Mouse (Mus musculus): ENCODE data around the gene Mgst3. TPM values are rescaled to one million over a fixed set of nuclear protein-coding genes. Genes with fewer than 3 reads are reported as not detected.

Mgst3 gene
- polyA plus RNA-seq, 2 experiments = 45.7 to 59.6 TPM

- H3K36me3 ChIP-seq (ENCODE audit: control insufficient read depth, insufficient read depth, low read length) = no peaks in the 10 kb centered on the region
- H3K4me2 ChIP-seq (replicated peaks; ENCODE audit: low read depth, low read length, severe bottlenecking) = no peak overlapping the region
- no peaks in the 10 kb centered on the region for H3K9me3 ChIP-seq (ENCODE audit: control insufficient read depth, low read length)
- ATAC-seq (ENCODE audit: low FRiP score, low read depth) (no peak), DNase-seq (ENCODE audit: low spot score) (no peak)
- H3K27ac ChIP-seq (replicated peaks; ENCODE audit: low read depth, low read length) = no peak overlapping the region
- H3K4me3 ChIP-seq (replicated peaks; ENCODE audit: low read length) = no peak overlapping the region
- 74% methylated on average over 3 of the region's 3 CpGs for WGBS
- peaks cover 3% of the 10 kb centered on the region for H3K4me1 ChIP-seq (ENCODE audit: control insufficient read depth, insufficient read depth, low read length)
- H3K9ac ChIP-seq (ENCODE audit: low read depth, low read length, severe bottlenecking) = no peak overlapping the region
- H3K27me3 ChIP-seq (ENCODE audit: control insufficient read depth, insufficient read depth, low read length) = no peaks in the 10 kb centered on the region; the same call in 1 of the 2 replicates
- no peak for TF ChIP-seq POLR2A (IDR thresholded peaks at IDR 0.05; ENCODE audit: borderline replicate concordance, extremely low read depth, insufficient read depth, insufficient read length)
Observed at GRCm38 (mm10) chr1:167387796-167388195, 5.8 kb downstream of the Mgst3 start.

GRCm38 (mm10) chr1:167387310-167387709 lies 6.3 kb downstream of the Mgst3 start:
- no peaks in the 10 kb centered on the region for H3K36me3 ChIP-seq (ENCODE audit: control insufficient read depth, insufficient read depth, low read length)
- no peak for TF ChIP-seq POLR2A (IDR thresholded peaks at IDR 0.05; ENCODE audit: borderline replicate concordance, extremely low read depth, insufficient read depth, insufficient read length)
- no peak for DNase-seq (ENCODE audit: low spot score)
- H3K9ac ChIP-seq (ENCODE audit: low read depth, low read length, severe bottlenecking) = no peak overlapping the region
- H3K4me1 ChIP-seq (ENCODE audit: control insufficient read depth, insufficient read depth, low read length) = no peaks in the 10 kb centered on the region
- ATAC-seq (ENCODE audit: low FRiP score, low read depth) = no peak
- no peak overlapping the region for H3K27ac ChIP-seq (replicated peaks; ENCODE audit: low read depth, low read length)
- H3K9me3 ChIP-seq (ENCODE audit: control insufficient read depth, low read length) = no peaks in the 10 kb centered on the region
- 75% methylated on average over 2 of the region's 2 CpGs for WGBS
- H3K4me2 ChIP-seq (replicated peaks; ENCODE audit: low read depth, low read length, severe bottlenecking) = no peak overlapping the region
- H3K27me3 ChIP-seq (ENCODE audit: control insufficient read depth, insufficient read depth, low read length) = no peaks in the 10 kb centered on the region
- no peak overlapping the region for H3K4me3 ChIP-seq (replicated peaks; ENCODE audit: low read length)

- no peak overlapping the region for H3K9ac ChIP-seq (ENCODE audit: low read depth, low read length, severe bottlenecking)
- H3K4me3 ChIP-seq (replicated peaks; ENCODE audit: low read length) = no peak overlapping the region
- no peak for TF ChIP-seq POLR2A (IDR thresholded peaks at IDR 0.05; ENCODE audit: borderline replicate concordance, extremely low read depth, insufficient read depth, insufficient read length)
- WGBS = 33% methylated on average over 2 of the region's 2 CpGs
- ATAC-seq (ENCODE audit: low FRiP score, low read depth) = no peak
- H3K27me3 ChIP-seq (ENCODE audit: control insufficient read depth, insufficient read depth, low read length) = no peaks in the 10 kb centered on the region
- H3K36me3 ChIP-seq (ENCODE audit: control insufficient read depth, insufficient read depth, low read length) = no peaks in the 10 kb centered on the region
- H3K4me2 ChIP-seq (replicated peaks; ENCODE audit: low read depth, low read length, severe bottlenecking) = no peak overlapping the region
- no peaks in the 10 kb centered on the region for H3K4me1 ChIP-seq (ENCODE audit: control insufficient read depth, insufficient read depth, low read length)
- no peak overlapping the region for H3K27ac ChIP-seq (replicated peaks; ENCODE audit: low read depth, low read length)
- H3K9me3 ChIP-seq (ENCODE audit: control insufficient read depth, low read length) = no peaks in the 10 kb centered on the region
- no peak for DNase-seq (ENCODE audit: low spot score)
Observed at GRCm38 (mm10) chr1:167386466-167386865, 7.2 kb downstream of the Mgst3 start.

GRCm38 (mm10) chr1:167385636-167386035 lies 8.0 kb downstream of the Mgst3 start:
- Histone ChIP-seq H3K4me1 (ENCODE audit: control insufficient read depth, insufficient read depth, low read length) (no peaks in the 10 kb centered on the region), H3K4me2 (replicated peaks; ENCODE audit: low read depth, low read length, severe bottlenecking) (no peak overlapping the region), H3K27ac (replicated peaks; ENCODE audit: low read depth, low read length) (no peak overlapping the region), H3K4me3 (replicated peaks; ENCODE audit: low read length) (no peak overlapping the region), H3K9ac (ENCODE audit: low read depth, low read length, severe bottlenecking) (no peak overlapping the region), H3K9me3 (ENCODE audit: control insufficient read depth, low read length) (no peaks in the 10 kb centered on the region), H3K36me3 (ENCODE audit: control insufficient read depth, insufficient read depth, low read length) (no peaks in the 10 kb centered on the region), H3K27me3 (ENCODE audit: control insufficient read depth, insufficient read depth, low read length) (no peaks in the 10 kb centered on the region)
- 54% methylated on average over 5 of the region's 5 CpGs for WGBS
- no peak for TF ChIP-seq POLR2A (IDR thresholded peaks at IDR 0.05; ENCODE audit: borderline replicate concordance, extremely low read depth, insufficient read depth, insufficient read length)
- DNase-seq (ENCODE audit: low spot score) = no peak
- ATAC-seq (ENCODE audit: low FRiP score, low read depth) = no peak

- no peaks in the 10 kb centered on the region for H3K36me3 ChIP-seq (ENCODE audit: control insufficient read depth, insufficient read depth, low read length)
- ATAC-seq (ENCODE audit: low FRiP score, low read depth) (no peak), DNase-seq (ENCODE audit: low spot score) (no peak)
- no peak for TF ChIP-seq POLR2A (IDR thresholded peaks at IDR 0.05; ENCODE audit: borderline replicate concordance, extremely low read depth, insufficient read depth, insufficient read length)
- WGBS = 84% methylated on average over 2 of the region's 2 CpGs
- H3K27me3 ChIP-seq (ENCODE audit: control insufficient read depth, insufficient read depth, low read length) = no peaks in the 10 kb centered on the region
- no peak overlapping the region for H3K27ac ChIP-seq (replicated peaks; ENCODE audit: low read depth, low read length)
- H3K9me3 ChIP-seq (ENCODE audit: control insufficient read depth, low read length) = no peaks in the 10 kb centered on the region
- H3K4me1 ChIP-seq (ENCODE audit: control insufficient read depth, insufficient read depth, low read length) = no peaks in the 10 kb centered on the region
- H3K4me3 ChIP-seq (replicated peaks; ENCODE audit: low read length) = no peak overlapping the region
- H3K9ac ChIP-seq (ENCODE audit: low read depth, low read length, severe bottlenecking) = no peak overlapping the region
- H3K4me2 ChIP-seq (replicated peaks; ENCODE audit: low read depth, low read length, severe bottlenecking) = no peak overlapping the region
Observed at GRCm38 (mm10) chr1:167385211-167385610, 8.4 kb downstream of the Mgst3 start.

- Histone ChIP-seq H3K9me3 (ENCODE audit: control insufficient read depth, low read length) (no peaks in the 10 kb centered on the region), H3K4me1 (ENCODE audit: control insufficient read depth, insufficient read depth, low read length) (no peaks in the 10 kb centered on the region), H3K27me3 (ENCODE audit: control insufficient read depth, insufficient read depth, low read length) (no peaks in the 10 kb centered on the region), H3K9ac (ENCODE audit: low read depth, low read length, severe bottlenecking) (no peak overlapping the region), H3K4me3 (replicated peaks; ENCODE audit: low read length) (no peak overlapping the region), H3K4me2 (replicated peaks; ENCODE audit: low read depth, low read length, severe bottlenecking) (no peak overlapping the region), H3K27ac (replicated peaks; ENCODE audit: low read depth, low read length) (no peak overlapping the region), H3K36me3 (ENCODE audit: control insufficient read depth, insufficient read depth, low read length) (no peaks in the 10 kb centered on the region)
- ATAC-seq (ENCODE audit: low FRiP score, low read depth) (no peak), DNase-seq (ENCODE audit: low spot score) (no peak)
- 56% methylated on average over 3 of the region's 3 CpGs for WGBS
- TF ChIP-seq POLR2A (IDR thresholded peaks at IDR 0.05; ENCODE audit: borderline replicate concordance, extremely low read depth, insufficient read depth, insufficient read length) = no peak
Observed at GRCm38 (mm10) chr1:167384156-167384555, 9.5 kb downstream of the Mgst3 start.

Data from limb, embryonic 14.5 days (tissue).